Mouse (Mus musculus): ENCODE measurements around the gene 4921504E06Rik.

The 4921504E06Rik gene

GRCm38 (mm10) chr2:19553821-19554592 lies at the start of gene 4921504E06Rik:
Gene 4921504E06Rik, minus strand, starts transcription at chr2:19553914.
- DNase-seq (ENCODE audit: low spot score) = peak; percentile 16

GRCm38 (mm10) chr2:19601386-19601925 lies 47.7 kb upstream of the 4921504E06Rik start:
- DNase-seq (ENCODE audit: low spot score) = no peak

DNA sequence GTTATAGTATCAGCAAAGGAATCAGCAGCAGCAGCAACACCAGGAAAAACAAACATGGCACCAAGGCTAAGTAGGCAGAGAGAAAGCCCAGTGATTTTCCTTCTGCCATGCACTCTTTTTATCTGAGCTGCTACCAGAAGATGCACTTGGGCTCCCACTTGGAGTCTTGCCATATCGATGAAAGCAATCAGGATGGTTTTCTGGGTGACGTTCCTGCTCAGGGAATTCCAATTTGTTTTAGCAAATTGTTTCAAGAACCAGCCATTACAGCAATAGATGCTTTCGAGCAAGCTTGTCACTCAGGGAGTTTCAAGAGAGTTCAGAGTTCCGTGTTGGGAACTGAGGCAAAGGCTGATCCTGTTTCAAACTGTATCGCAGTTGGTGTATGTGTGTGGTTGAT lies 47.1 kb upstream of the 4921504E06Rik start:
- no peak for DNase-seq (ENCODE audit: low spot score)

DNA sequence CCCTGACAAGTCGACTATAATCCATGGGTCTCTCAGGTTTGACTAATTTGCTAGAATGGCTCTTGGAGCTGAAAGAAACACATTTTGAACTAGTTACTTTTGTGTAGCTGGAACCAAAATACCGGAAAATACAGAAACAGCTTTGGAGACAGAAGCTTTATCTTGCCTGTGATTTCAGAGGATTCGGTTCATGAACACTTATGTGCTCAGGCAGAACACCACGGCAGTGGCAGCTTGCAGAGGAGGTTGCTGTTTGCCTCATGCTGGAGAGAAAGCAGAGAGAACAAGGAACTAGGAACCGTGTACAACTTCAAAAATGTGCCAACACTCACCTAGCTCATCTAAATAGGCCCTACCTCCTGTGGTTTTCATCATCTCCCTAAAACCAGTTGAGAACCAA lies 46.1 kb upstream of the 4921504E06Rik start:
- no peak for DNase-seq (ENCODE audit: low spot score)

DNA sequence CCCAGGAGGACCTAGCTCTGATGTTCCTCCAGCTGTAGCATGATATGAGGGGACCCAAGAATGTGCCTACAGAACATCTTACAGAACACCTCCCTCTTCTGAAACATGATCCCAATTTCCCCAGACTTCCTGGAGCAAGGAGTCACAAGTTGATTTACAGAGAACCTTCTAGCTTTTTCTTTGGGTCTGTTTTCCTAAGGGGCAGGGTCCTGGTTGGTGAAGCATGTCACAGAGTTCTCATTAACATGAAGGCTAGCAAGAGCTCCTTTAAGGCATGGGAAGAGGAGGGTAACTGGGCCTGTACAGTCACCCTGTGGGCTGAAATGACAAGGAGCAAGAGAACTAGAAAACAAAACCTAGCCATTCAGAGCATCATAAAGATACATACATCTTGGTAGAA lies 43.3 kb upstream of the 4921504E06Rik start:
- DNase-seq (ENCODE audit: low spot score) = no peak

GRCm38 (mm10) chr2:19596426-19596825 lies 42.7 kb upstream of the 4921504E06Rik start:
- DNase-seq (ENCODE audit: low spot score) = no peak

DNA sequence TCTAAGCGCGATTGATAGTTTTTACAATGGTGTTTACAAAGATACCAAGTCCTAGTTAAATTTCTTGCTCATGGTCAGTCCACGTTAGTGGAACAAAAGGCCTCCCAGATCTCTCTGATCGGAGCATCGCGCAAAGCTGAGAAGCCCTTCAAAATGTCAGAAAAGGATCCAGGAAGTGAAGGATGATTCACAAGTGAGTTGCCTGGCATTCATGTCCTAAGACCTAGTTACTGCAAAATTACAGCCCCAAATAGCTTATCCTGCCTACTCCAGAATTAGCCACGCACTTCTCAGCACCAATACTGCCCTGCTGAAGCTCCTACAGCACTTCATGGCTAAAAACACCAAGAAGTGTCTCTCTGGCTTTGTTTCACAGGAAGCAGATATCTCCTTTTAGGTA lies 41.1 kb upstream of the 4921504E06Rik start:
- no peak for DNase-seq (ENCODE audit: low spot score)

GRCm38 (mm10) chr2:19579846-19580245 lies 26.1 kb upstream of the 4921504E06Rik start:
- DNase-seq (ENCODE audit: low spot score) = no peak

DNA sequence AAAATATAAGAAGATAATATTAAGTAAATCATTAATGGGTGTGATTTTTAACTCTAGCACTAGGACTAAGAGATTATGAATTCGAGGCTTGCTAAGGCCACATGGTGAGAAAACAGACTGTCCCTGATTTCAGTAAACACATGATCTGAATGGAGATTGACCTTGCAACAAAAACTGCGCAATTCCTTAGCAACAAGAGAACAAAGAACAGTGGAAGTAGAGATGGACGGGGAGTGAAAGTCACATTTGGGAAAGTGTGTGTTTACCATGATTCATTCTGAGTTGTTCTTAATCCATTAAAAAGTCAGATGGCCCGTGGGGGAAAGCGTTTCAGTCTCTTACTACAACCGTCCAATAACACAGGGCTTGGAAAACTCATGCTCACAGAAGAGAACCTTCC lies 25.5 kb upstream of the 4921504E06Rik start:
- DNase-seq (ENCODE audit: low spot score) = no peak

- no peak for DNase-seq (ENCODE audit: low spot score)
Measured at GRCm38 (mm10) chr2:19562114-19562829, 8.6 kb upstream of the 4921504E06Rik start.

GRCm38 (mm10) chr2:19560654-19561053 lies 6.9 kb upstream of the 4921504E06Rik start:
- DNase-seq (ENCODE audit: low spot score) = no peak

GRCm38 (mm10) chr2:19560071-19560470 lies 6.4 kb upstream of the 4921504E06Rik start:
- no peak for DNase-seq (ENCODE audit: low spot score)

DNA sequence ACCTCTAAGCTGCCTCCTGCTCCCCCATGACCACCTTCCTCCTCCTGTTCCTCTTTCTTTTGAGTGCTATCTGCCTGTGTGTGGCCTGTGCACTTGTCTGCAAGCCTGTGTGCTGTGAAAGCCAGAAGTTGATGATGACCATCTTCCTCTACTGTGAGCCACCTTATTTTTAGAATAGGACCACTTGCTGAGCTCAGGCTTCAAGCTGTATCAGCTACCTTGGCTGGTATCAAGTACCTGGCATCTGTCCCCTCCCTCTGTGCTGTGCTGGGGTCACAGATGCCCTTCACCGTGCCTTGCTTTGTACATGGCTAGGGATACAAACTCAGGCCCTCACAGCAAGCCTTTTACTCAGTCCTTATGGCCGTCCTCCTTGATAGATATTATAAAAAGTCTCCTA lies 2.3 kb downstream of the 4921504E06Rik start:
- no peak for DNase-seq (ENCODE audit: low spot score)

DNA sequence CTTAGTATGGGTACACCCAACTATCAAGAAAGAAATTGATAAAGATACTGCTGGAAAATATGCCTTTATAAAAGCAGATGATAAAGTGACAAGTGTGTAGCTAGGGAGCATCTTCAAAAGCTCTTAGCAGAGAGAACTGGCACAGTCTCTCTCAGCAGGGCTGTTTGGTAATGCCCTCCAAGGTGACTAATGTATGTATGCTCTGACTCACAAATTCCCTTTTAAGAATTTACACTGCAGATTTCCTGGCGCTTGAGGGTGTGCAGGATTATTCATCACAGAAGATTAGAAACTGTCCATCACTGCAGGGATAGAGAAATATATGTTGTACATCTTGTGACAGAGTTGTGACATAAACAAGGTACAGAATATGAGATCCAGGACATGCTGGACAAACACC lies 12.8 kb downstream of the 4921504E06Rik start:
- DNase-seq (ENCODE audit: low spot score) = no peak

- DNase-seq (ENCODE audit: low spot score) = no peak
Measured at GRCm38 (mm10) chr2:19529428-19529827, 24.3 kb downstream of the 4921504E06Rik start.

DNA sequence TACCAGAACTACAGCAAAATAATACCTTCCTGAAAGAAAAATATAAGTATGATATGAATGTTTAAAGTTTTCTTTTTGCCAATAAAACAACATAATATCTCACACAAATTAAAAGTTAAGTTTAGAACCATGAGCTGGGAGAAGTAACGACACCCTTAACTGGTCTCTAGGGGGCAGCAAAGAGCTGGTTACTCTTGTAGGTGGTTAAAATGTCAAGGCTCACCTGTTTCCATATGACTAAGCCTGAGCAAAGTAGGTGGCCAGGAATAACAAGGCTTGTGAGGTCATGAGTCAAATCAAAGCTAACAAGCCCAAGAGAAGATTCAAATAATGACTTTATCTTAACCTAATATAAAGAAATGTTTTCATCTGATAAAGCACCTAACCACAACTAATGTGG lies 24.9 kb downstream of the 4921504E06Rik start:
- peak; percentile 49 for DNase-seq (ENCODE audit: low spot score)

DNA sequence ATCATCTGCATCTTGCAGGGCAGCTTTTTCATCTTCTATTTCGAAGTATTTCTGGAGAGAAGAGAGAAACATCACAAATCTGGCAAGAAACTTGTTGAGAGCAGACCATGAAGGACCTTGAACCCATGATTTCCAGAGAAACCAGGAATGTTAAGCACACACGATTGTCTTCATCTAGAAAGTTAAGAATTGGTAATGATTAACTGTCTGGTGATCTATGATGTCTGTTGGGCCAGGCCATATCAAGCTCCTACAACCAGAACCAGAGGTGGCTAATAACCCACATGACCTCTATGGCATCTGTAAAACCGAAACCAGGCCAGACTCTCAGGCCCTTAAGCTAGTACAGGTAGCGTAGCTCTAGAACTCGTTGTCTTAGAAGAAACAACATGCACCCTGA lies 29.6 kb downstream of the 4921504E06Rik start:
- no peak for DNase-seq (ENCODE audit: low spot score)

- no peak for DNase-seq (ENCODE audit: low spot score)
Measured at GRCm38 (mm10) chr2:19521662-19522061, 32.1 kb downstream of the 4921504E06Rik start.

DNA sequence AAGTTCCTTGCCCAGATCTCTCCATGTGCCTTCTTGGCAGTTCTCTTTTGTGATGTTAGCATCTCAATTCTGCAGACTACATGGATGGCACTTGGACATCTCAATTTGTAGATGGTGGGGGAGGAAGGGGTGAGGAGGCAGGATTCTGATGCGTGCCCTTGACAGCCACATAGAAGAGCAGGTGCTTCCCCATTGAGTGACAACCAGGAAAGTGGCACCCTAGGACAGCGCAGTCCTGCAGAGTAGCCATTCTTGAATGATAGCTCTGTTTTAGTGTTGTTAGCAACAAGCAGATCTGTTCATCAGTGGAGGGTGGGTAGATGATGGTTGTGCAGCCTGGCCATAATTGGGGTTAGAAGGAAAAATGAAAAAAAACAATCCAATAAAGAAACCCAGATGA lies 33.1 kb downstream of the 4921504E06Rik start:
- DNase-seq (ENCODE audit: low spot score) = no peak

DNA sequence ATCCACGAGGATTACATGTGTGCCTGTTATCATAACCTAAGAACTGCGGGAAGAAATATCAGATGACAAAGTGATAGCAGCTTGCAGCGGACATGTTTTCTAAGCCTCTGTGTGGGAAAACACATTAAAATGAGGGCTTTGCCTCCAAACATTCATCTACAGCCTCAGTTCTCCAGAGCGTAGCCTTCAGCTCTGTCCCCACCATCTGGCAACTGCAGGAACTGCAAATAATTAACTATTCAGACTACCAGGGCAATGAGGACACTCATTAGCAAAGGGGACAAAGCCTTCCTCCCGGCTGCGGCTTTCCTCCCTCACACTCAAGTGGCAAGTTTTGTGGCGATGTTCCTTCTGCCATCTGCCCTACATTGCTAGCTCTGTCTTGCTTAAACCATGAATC lies 33.9 kb downstream of the 4921504E06Rik start:
- DNase-seq (ENCODE audit: low spot score) = peak; percentile 38

DNA sequence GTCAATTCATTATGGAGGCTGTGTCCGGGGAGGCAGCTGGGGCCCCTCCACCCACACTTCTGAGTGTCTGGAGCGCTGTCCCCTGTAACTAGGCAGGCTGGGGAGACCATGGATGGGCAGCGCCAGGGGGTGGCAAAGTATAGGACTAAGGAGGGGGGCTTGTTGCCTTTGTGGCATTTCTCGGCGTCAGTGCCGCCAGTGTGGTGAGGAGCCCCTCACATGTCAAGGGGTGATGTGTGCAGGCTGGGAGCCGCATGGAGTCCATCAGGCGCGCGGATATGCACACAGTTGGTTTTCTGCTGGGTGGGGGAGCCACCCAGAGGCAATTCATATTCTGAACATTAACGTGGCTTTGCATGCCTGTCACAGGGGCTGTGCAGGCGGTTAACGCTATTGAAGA lies 35.8 kb downstream of the 4921504E06Rik start:
- no peak for DNase-seq (ENCODE audit: low spot score)

DNA sequence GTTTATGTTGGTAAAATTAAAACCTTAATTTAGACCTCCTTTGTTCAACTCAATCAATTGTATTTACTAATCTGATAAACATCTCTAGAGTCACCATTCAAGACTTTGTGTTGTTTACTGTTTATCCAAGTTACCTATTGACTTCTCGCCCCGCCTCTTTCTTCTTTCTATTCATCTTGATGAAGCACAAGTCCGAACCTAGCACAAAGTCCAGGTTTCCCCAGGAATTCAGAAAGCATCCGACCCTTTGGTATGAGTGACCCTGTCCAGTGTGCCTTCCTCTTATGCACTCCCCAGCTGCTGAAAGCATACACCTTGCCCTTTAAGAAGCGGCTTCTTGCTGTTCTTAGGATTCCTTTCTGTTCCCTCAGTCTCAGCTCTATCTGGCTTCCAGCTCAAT lies 41.3 kb downstream of the 4921504E06Rik start:
- no peak for DNase-seq (ENCODE audit: low spot score)

DNA sequence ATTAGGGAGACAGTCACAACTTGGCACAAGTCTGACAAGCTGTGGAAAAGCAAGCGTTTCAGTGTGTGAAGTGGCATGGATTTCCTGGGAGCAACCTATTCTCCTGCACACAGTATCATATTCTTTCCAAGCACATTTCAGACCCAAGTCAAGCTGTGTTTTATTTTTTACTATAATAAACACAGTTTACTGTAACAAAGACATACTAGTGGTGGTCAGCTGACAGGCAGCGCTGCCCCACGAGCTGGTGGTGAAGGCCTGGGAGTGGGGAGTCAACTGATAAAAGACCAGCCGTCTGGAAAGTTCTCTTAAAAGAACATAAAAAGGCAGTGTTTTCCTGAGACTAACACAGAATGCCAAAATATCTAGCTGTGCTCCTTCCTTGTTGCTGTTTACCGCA lies 42.7 kb downstream of the 4921504E06Rik start:
- no peak for DNase-seq (ENCODE audit: low spot score)
